Mouse (Mus musculus) layer of hippocampus, adult 11-12 months (tissue): ENCODE measurements at regions not wholly inside any gene's neighbourhood (a gene's known extent, or its start where the extent isn't known, plus 50 kb on each side); places are given as distances from the start of the nearest gene placed in this dataset.
"Not testable (repeated sequence)": the region's sequence is repeated elsewhere in the genome, so short reads cannot be mapped to it uniquely, and the experiment has no call there.

Experiments
- DNase-seq: peaks from one replicate; pipeline ENCODE4 v3.0.0; 2022; ENCODE audit warnings: low spot score

DNA sequence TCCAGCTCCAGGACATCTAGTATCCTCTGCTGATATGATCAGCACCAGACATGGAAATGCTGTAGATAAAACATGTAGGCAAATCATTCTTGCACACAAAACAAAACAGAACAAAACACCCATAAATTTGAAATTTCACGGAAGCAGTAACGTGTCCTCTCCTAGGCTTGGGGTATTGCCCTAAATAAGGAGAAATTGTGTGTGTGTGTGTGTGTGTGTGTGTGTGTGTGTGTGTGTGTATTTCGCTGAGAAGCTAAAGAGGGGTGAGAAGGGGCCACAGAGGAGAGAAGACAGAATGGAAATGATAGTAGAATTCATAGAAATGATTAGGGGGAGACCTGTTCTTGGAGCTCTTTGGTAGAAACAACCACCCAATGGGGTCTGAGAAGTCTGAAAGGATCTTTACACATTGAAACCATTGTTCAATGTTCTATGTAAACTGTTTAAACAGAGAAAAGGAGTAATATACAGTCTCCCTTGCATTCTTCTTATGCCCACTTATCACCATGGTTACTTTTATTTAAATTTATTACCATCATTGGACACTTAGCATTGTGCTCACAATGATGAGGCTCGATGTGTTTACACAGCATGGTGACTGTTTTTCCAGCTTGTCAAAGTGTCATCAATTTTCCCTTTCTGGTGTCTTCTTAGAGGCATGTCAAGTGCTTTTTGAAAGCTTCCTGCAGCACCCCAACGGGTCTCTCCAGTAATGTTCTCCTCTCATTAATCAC is 317.3 kb upstream of the 4933412E24Rik start:
- DNase-seq = no peak

DNA sequence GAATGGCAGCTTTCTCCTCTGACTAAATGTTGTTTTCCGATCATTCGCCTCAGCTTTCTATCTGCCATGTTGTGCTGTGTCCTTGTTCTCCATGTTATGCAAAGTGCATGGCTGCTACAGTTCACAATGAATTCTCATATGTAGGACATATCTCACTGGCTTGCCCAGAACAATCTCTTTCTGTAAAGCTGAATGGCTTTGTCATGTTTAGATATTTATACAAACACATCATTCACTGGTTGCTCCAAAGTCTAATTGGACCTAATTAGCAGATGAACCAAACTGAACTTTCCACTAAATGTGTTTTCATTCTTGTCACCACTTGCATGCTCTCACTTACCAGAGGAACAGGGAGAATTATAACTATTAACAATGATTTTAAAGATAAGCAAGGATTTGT is 301.2 kb upstream of the 4933412E24Rik start:
- DNase-seq = no peak

DNA sequence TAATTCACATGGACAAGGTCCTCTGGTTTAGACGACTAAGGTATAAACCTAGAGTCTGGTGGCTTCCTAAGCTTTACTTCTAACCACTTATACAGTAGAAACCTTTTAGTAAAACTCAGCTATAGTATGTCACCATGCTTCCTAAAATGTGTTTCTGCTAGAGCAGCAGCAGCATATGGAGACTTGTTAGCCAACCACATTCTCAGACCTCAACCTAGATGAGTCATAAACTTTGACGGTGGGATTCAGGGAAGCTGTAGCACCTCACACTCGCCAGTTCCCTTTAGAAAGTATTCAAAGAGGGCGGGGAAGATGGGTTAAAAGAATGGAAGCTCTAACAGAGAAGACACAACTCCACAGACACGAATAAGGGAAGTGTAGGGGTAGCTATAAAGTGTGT is 298.8 kb upstream of the 4933412E24Rik start:
- no peak for DNase-seq

GRCm38 (mm10) chr15:60309909-60310308 is 293.5 kb upstream of the 4933412E24Rik start:
- peak; percentile 82 for DNase-seq

DNA sequence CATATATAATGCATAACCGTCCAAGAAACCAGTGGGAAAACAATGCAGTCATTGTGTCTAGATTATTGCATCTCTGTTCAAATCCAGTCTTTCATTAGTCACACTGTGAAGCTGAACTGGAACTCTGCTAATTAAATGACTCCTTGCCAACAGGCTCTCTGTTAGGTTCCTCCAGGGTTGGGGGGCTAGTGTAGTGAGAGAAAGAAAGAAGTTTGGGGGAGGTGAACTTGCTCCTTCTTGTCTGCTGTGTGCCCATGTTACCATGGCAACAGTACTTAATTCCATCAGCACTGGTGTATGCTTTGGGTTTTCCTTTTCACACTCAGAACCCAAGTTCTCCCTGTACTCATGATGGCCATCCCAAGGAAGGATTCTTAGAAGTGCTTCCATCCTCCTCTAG is 292.6 kb upstream of the 4933412E24Rik start:
- DNase-seq = no peak

GRCm38 (mm10) chr15:60308126-60308525 is 291.7 kb upstream of the 4933412E24Rik start:
- DNase-seq = no peak

- no peak for DNase-seq
Observed at GRCm38 (mm10) chr15:60303501-60303900, 287.1 kb upstream of the 4933412E24Rik start.

- DNase-seq = no peak
Observed at GRCm38 (mm10) chr15:60301939-60302338, 285.5 kb upstream of the 4933412E24Rik start.

DNA sequence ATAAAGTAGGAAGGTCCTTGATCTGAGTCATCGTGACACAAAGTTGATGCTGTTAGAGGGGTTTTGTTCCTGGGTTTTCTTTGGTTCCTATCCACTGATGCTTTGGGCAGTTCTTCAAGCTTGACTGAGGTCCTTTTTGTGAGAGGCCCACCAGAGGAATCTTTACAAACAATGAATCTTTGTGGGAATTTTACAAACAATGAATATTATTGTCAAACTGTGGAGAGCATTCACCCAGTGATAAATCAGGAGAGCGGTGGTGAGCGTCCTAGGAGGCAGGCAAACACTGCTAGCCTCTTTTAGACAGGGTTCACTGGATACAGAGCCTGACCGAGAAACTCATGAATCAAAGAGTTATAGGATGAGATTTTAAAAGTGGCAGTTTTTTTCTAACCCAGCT is 268.9 kb upstream of the 4933412E24Rik start:
- no peak for DNase-seq

DNA sequence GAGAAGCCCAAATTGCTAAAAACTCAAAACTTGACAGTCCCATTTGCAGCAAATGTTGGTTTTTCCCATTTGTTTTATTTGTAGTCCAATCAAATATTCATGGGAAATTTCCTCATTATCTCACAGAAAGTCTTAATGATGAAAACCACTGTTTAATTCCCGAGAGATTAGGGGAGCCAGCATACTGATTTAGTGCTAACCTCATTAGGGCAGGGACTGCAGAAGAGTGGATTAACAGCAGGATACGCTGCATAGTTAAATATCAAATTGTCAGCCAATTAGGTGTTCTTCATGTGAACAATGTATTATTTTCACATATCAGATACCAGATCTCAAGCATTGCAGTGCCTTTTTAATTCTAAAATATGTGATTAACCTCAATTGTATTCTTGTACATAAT is 264.0 kb upstream of the 4933412E24Rik start:
- DNase-seq = no peak

GRCm38 (mm10) chr15:60253661-60254060 is 237.2 kb upstream of the 4933412E24Rik start:
- DNase-seq = not testable (repeated sequence)

GRCm38 (mm10) chr15:60226335-60226938 is 210.0 kb upstream of the 4933412E24Rik start:
- no peak for DNase-seq

GRCm38 (mm10) chr15:60195070-60195469 is 178.7 kb upstream of the 4933412E24Rik start:
- DNase-seq = no peak

- peak; percentile 8 for DNase-seq
Observed at GRCm38 (mm10) chr15:60193157-60193556, 176.7 kb upstream of the 4933412E24Rik start.

DNA sequence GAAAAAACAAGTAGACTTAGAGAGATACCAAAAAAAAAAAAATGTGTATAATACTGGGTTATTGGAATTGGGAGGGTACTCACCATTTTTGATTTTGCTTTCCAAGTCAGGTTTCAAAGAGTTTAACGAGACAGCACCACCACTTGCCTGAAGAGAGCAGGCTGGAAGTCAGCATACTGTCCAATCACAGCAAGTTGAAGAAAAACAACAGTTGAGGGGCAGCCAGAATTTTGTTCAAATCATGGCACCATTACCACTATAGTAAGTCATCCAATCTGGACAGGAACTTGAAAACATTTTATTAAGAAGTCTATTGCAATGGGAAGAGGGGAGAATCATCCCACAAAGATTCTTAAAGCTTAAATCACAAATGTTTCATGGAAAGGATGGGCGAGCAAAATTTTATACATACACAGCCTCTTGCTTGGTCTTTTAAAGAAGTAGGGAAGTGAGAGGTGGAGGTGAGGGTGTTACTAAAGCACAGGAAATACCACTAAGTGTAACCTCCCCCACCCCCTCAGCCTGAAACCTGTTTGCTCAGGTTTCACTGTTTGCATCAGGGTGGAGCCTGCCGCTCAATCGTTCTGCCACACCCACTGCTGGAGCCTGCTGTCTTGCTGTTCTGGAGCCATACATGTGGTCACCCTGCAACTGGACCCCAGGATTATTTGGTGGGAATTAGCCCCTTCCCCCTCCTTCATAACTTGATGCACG is 170.7 kb upstream of the 4933412E24Rik start:
- no peak for DNase-seq

- DNase-seq = no peak
Observed at GRCm38 (mm10) chr15:60141554-60142070, 125.2 kb upstream of the 4933412E24Rik start.

- no peak for DNase-seq
Observed at GRCm38 (mm10) chr15:60136671-60137070, 120.3 kb upstream of the 4933412E24Rik start.

- DNase-seq = no peak
Observed at GRCm38 (mm10) chr15:60134515-60134914, 118.1 kb upstream of the 4933412E24Rik start.

GRCm38 (mm10) chr15:60132701-60133100 is 116.3 kb upstream of the 4933412E24Rik start:
- no peak for DNase-seq

DNA sequence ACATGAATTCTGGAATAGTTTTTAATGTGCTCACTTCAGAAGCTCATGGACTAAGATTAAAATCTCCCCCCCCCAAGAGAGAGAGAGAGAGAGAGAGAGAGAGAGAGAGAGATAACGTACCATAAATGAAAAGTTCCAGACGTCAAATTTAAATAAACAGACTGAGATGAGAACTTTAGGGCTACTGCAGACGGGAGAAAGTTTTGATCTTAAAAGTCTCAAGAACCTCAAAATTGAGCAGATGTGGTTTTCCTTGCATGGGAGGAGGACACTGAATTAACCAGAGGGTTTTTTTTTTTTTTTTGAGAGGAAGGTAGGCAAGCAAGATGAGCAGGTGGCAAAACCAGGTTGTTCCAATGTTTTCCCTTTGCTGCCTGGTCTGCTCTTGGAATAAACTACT is 108.0 kb upstream of the 4933412E24Rik start:
- DNase-seq = no peak

GRCm38 (mm10) chr15:60119926-60120325 is 103.5 kb upstream of the 4933412E24Rik start:
- DNase-seq = no peak

DNA sequence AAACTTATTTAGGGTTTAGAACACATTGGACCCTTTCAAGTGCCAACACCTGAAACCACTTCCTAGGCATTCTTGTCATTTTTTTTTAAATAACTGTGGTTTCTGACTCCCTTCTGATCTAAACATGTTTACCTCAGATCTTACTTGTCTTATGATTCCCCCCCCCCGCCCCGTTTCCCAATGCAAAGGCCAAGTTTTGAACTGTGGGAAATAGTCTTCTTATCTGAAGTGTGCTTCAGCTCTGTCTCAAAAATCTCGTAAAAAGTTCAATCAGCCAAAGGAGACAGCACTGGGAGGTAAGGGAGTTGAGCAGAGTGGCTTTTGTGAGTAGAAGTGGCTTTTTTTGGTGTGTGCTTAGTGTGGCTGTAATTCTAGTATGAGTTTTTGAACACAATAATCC is 95.5 kb upstream of the 4933412E24Rik start:
- DNase-seq = no peak

DNA sequence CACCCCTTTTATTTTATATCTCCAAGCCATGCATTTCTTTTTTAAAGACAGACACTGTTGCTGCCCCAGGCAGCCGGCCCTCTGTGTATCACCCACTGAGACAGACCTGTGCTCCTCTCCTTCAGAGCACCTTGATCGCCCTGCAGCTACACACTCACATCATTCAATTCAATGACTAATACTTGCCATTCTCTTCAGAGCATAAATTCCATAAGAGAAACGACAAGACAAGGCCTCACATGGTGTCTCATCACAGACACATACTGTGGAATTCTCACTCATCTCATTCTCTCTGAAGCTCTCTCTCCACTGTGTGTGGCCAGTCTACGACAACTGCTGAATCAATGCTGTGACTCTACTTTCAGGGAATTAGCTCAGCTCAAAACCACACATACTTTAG is 94.6 kb upstream of the 4933412E24Rik start:
- DNase-seq = no peak
